Mouse (Mus musculus): ENCODE results near the gene Prdx6. TPM values are rescaled to one million over a fixed set of nuclear protein-coding genes. Genes with fewer than 3 reads are reported as not detected.

Prdx6 gene
- polyA plus RNA-seq, 1 experiment, result 129 TPM

GRCm38 (mm10) chr1:161270776-161271460 is 19.9 kb upstream of the Prdx6 start:
- Histone ChIP-seq H3K4me3 (ENCODE audit: control insufficient read depth, low read depth, low read length) (no peak overlapping the region), H3K27me3 (ENCODE audit: control insufficient read depth, insufficient read depth, low read length) (no peaks in the 10 kb centered on the region), H3K4me1 (ENCODE audit: control insufficient read depth, insufficient read depth, low read length) (no peaks in the 10 kb centered on the region), H3K27ac (ENCODE audit: control insufficient read depth, insufficient read depth, low read depth, low read length) (no peak overlapping the region), H3K36me3 (ENCODE audit: control insufficient read depth, insufficient read depth, low read length) (no peaks in the 10 kb centered on the region)
- no peak for TF ChIP-seq CTCF (IDR thresholded peaks at IDR 0.05; ENCODE audit: control insufficient read depth, insufficient read depth, insufficient replicate concordance, low read depth, low read length)
- no peak for TF ChIP-seq POLR2A (IDR thresholded peaks at IDR 0.05; ENCODE audit: control insufficient read depth, low read depth, low read length)

- no peaks in the 10 kb centered on the region for H3K27me3 ChIP-seq (ENCODE audit: control insufficient read depth, insufficient read depth, low read length)
- no peak overlapping the region for H3K27ac ChIP-seq (ENCODE audit: control insufficient read depth, insufficient read depth, low read depth, low read length)
- H3K4me3 ChIP-seq (ENCODE audit: control insufficient read depth, low read depth, low read length), result no peak overlapping the region
- TF ChIP-seq CTCF (IDR thresholded peaks at IDR 0.05; ENCODE audit: control insufficient read depth, insufficient read depth, insufficient replicate concordance, low read depth, low read length) (no peak), POLR2A (IDR thresholded peaks at IDR 0.05; ENCODE audit: control insufficient read depth, low read depth, low read length) (no peak)
- H3K4me1 ChIP-seq (ENCODE audit: control insufficient read depth, insufficient read depth, low read length), result no peaks in the 10 kb centered on the region
- no peaks in the 10 kb centered on the region for H3K36me3 ChIP-seq (ENCODE audit: control insufficient read depth, insufficient read depth, low read length)
Measured at GRCm38 (mm10) chr1:161269346-161269745, 18.3 kb upstream of the Prdx6 start.

- H3K4me1 ChIP-seq (ENCODE audit: control insufficient read depth, insufficient read depth, low read length), result no peaks in the 10 kb centered on the region
- no peak for TF ChIP-seq CTCF (IDR thresholded peaks at IDR 0.05; ENCODE audit: control insufficient read depth, insufficient read depth, insufficient replicate concordance, low read depth, low read length)
- TF ChIP-seq POLR2A (IDR thresholded peaks at IDR 0.05; ENCODE audit: control insufficient read depth, low read depth, low read length), result no peak
- H3K36me3 ChIP-seq (ENCODE audit: control insufficient read depth, insufficient read depth, low read length), result no peaks in the 10 kb centered on the region
- H3K27me3 ChIP-seq (ENCODE audit: control insufficient read depth, insufficient read depth, low read length), result no peaks in the 10 kb centered on the region
- no peak overlapping the region for H3K27ac ChIP-seq (ENCODE audit: control insufficient read depth, insufficient read depth, low read depth, low read length)
- no peak overlapping the region for H3K4me3 ChIP-seq (ENCODE audit: control insufficient read depth, low read depth, low read length)
Measured at GRCm38 (mm10) chr1:161268884-161269283, 17.9 kb upstream of the Prdx6 start.

- no peak overlapping the region for H3K4me3 ChIP-seq (ENCODE audit: control insufficient read depth, low read depth, low read length)
- H3K4me1 ChIP-seq (ENCODE audit: control insufficient read depth, insufficient read depth, low read length), result no peaks in the 10 kb centered on the region
- no peaks in the 10 kb centered on the region for H3K27me3 ChIP-seq (ENCODE audit: control insufficient read depth, insufficient read depth, low read length)
- H3K36me3 ChIP-seq (ENCODE audit: control insufficient read depth, insufficient read depth, low read length), result no peaks in the 10 kb centered on the region
- no peak for TF ChIP-seq CTCF (IDR thresholded peaks at IDR 0.05; ENCODE audit: control insufficient read depth, insufficient read depth, insufficient replicate concordance, low read depth, low read length)
- no peak for TF ChIP-seq POLR2A (IDR thresholded peaks at IDR 0.05; ENCODE audit: control insufficient read depth, low read depth, low read length)
- no peak overlapping the region for H3K27ac ChIP-seq (ENCODE audit: control insufficient read depth, insufficient read depth, low read depth, low read length)
Measured at GRCm38 (mm10) chr1:161268116-161268515, 17.1 kb upstream of the Prdx6 start.

GRCm38 (mm10) chr1:161264961-161265360 is 13.9 kb upstream of the Prdx6 start:
- no peak overlapping the region for H3K4me3 ChIP-seq (ENCODE audit: control insufficient read depth, low read depth, low read length)
- no peaks in the 10 kb centered on the region for H3K36me3 ChIP-seq (ENCODE audit: control insufficient read depth, insufficient read depth, low read length)
- TF ChIP-seq POLR2A (IDR thresholded peaks at IDR 0.05; ENCODE audit: control insufficient read depth, low read depth, low read length), result no peak
- no peak for TF ChIP-seq CTCF (IDR thresholded peaks at IDR 0.05; ENCODE audit: control insufficient read depth, insufficient read depth, insufficient replicate concordance, low read depth, low read length)
- H3K27me3 ChIP-seq (ENCODE audit: control insufficient read depth, insufficient read depth, low read length), result no peaks in the 10 kb centered on the region
- no peak overlapping the region for H3K27ac ChIP-seq (ENCODE audit: control insufficient read depth, insufficient read depth, low read depth, low read length)
- H3K4me1 ChIP-seq (ENCODE audit: control insufficient read depth, insufficient read depth, low read length), result no peaks in the 10 kb centered on the region

GRCm38 (mm10) chr1:161263584-161263983 is 12.6 kb upstream of the Prdx6 start:
- Histone ChIP-seq H3K36me3 (ENCODE audit: control insufficient read depth, insufficient read depth, low read length) (no peaks in the 10 kb centered on the region), H3K27ac (ENCODE audit: control insufficient read depth, insufficient read depth, low read depth, low read length) (no peak overlapping the region), H3K4me3 (ENCODE audit: control insufficient read depth, low read depth, low read length) (no peak overlapping the region), H3K4me1 (ENCODE audit: control insufficient read depth, insufficient read depth, low read length) (no peaks in the 10 kb centered on the region), H3K27me3 (ENCODE audit: control insufficient read depth, insufficient read depth, low read length) (no peaks in the 10 kb centered on the region)
- TF ChIP-seq POLR2A (IDR thresholded peaks at IDR 0.05; ENCODE audit: control insufficient read depth, low read depth, low read length) (no peak), CTCF (IDR thresholded peaks at IDR 0.05; ENCODE audit: control insufficient read depth, insufficient read depth, insufficient replicate concordance, low read depth, low read length) (no peak)

- Histone ChIP-seq H3K4me1 (ENCODE audit: control insufficient read depth, insufficient read depth, low read length) (no peaks in the 10 kb centered on the region), H3K36me3 (ENCODE audit: control insufficient read depth, insufficient read depth, low read length) (no peaks in the 10 kb centered on the region), H3K4me3 (ENCODE audit: control insufficient read depth, low read depth, low read length) (no peak overlapping the region), H3K27ac (ENCODE audit: control insufficient read depth, insufficient read depth, low read depth, low read length) (no peak overlapping the region), H3K27me3 (ENCODE audit: control insufficient read depth, insufficient read depth, low read length) (no peaks in the 10 kb centered on the region)
- TF ChIP-seq CTCF (IDR thresholded peaks at IDR 0.05; ENCODE audit: control insufficient read depth, insufficient read depth, insufficient replicate concordance, low read depth, low read length) (no peak), POLR2A (IDR thresholded peaks at IDR 0.05; ENCODE audit: control insufficient read depth, low read depth, low read length) (no peak)
Measured at GRCm38 (mm10) chr1:161262542-161262941, 11.5 kb upstream of the Prdx6 start.
